Mouse (Mus musculus) midbrain, embryonic 14.5 days (tissue): ENCODE measurements at regions not wholly inside any gene's neighbourhood (a gene's known extent, or its start where the extent isn't known, plus 50 kb on each side); places are given as distances from the start of the nearest gene placed in this dataset.

Experiments
- ATAC-seq: fragments of 200-750 bp; cut with Nextera tagmentation; 2 replicates; pipeline ENCODE4 v1.8.0; 2017; ENCODE audit warnings: moderate number of reproducible peaks, moderate library complexity; ENCODE audit not compliant: low FRiP score, low TSS enrichment
- DNase-seq: peaks from one replicate; pipeline ENCODE4 v3.0.0-alpha.2; 2015
- H3K27ac ChIP-seq: fragments of 300-500 bp; sonication (generic); replicated peaks from 2 replicates; pipeline ENCODE4 v1.5.1; 2014; ENCODE audit warnings: mild to moderate bottlenecking, low read depth, low read length, moderate library complexity
- H3K27me3 ChIP-seq: fragments of 300-500 bp; sonication (generic); 2 replicates; pipeline ENCODE4 v1.6.1; 2014; ENCODE audit warnings: low read length, control low read depth, mixed read lengths; ENCODE audit not compliant: control insufficient read depth, insufficient read depth
- H3K36me3 ChIP-seq: fragments of 300-500 bp; sonication (generic); 2 replicates; pipeline ENCODE4 v1.6.1; 2014; ENCODE audit warnings: low read length, control low read depth; ENCODE audit not compliant: control insufficient read depth, insufficient read depth
- H3K4me1 ChIP-seq: fragments of 300-500 bp; sonication (generic); 2 replicates; pipeline ENCODE4 v1.6.1; 2014; ENCODE audit warnings: mild to moderate bottlenecking, antibody characterized with exemption, low read length, control low read depth; ENCODE audit not compliant: control insufficient read depth, insufficient read depth
- H3K4me2 ChIP-seq: fragments of 300-500 bp; sonication (generic); 2 replicates; pipeline ENCODE4 v1.6.1; 2014; ENCODE audit warnings: mild to moderate bottlenecking, low read length, moderate library complexity
- H3K4me3 ChIP-seq: fragments of 300-500 bp; sonication (generic); replicated peaks from 2 replicates; pipeline ENCODE4 v1.5.1; 2014; ENCODE audit warnings: low read depth, low read length
- H3K9ac ChIP-seq: fragments of 300-500 bp; sonication (generic); replicated peaks from 2 replicates; pipeline ENCODE4 v1.6.1; 2014; ENCODE audit warnings: mild to moderate bottlenecking, low read length, moderate library complexity
- H3K9me3 ChIP-seq: fragments of 300-500 bp; sonication (generic); 2 replicates; pipeline ENCODE4 v1.6.1; 2016; ENCODE audit warnings: low read length, control low read depth, mixed read lengths; ENCODE audit not compliant: control insufficient read depth
- WGBS: fragments of 180-500 bp; shearing (Covaris S2); extraction: QIAGEN DNeasy Blood & Tissue Kit; methylation state at CpG from one replicate; pipeline ENCODE4 v1.1.7; 2014; 5-methylcytosine and 5-hydroxymethylcytosine counted together

DNA sequence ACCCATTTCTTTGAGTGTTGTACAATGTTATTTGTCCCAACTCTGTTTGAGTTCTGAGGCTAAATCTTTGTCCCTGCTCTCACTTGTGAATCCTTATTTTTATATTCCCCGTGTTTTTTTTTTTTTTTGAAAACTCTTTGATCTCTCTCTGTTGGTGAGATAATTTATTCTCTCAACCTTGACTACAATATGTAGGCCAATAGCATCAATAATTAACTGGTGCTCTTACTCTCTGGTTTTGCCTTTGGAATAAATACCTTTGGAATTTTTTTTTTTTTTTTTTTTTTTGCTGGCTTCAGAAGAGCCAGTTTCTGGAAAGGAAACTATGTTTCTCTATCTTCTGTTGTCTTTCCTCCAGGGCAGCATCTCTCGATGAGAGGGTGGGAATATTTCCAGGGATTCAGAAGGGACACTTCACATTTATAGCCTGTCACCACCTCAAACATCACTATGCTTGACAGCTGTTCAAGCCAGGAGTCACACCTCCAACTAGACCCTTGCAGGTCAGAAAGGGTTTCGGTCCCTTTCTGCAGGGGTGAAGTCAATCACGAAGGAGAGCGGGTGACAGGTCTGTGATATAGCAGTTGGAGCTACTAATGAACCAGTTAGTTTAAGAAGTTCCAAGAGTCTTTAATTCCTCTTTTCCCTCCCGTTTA is 330.9 kb upstream of the Fam241a start:
- no peak overlapping the region for H3K4me2 ChIP-seq
- DNase-seq = no peak
- WGBS = 49% methylated on average over 6 of the region's 6 CpGs
- no peak overlapping the region for H3K4me3 ChIP-seq
- no peak overlapping the region for H3K27ac ChIP-seq
- ATAC-seq = no peak
- H3K9me3 ChIP-seq = no peaks in the 10 kb centered on the region
- 0 out of 2 replicates have a peak, but pooled peaks cover 6% of the 10 kb centered on the region for H3K4me1 ChIP-seq
- H3K36me3 ChIP-seq = no peaks in the 10 kb centered on the region
- no peak overlapping the region for H3K9ac ChIP-seq
- no peaks in the 10 kb centered on the region for H3K27me3 ChIP-seq

DNA sequence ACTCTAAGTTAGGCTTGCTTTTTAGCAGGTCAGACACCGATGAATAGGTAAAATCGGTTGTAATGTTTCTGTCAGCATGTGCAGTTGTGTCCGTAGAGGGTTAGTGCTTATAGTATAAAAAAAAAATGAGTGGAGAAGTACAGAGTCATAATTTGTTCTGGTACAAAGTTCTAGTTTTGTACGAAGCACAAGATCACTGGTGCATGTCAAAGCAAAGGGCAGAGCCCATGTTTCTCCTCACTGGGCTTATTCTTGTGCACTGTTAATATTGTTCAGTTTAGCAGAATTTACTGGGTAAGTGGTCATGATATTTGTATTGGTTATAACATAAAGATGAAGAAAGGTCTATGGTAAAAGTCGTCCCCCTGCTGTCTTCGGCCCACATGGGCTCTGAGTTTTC is 330.4 kb upstream of the Fam241a start:
- 90% methylated on average over 6 of the region's 6 CpGs for WGBS
- Histone ChIP-seq H3K4me2 (no peak overlapping the region), H3K9ac (no peak overlapping the region), H3K27me3 (no peaks in the 10 kb centered on the region), H3K4me1 (0 out of 2 replicates have a peak, but pooled peaks cover 6% of the 10 kb centered on the region), H3K36me3 (no peaks in the 10 kb centered on the region), H3K4me3 (no peak overlapping the region), H3K27ac (no peak overlapping the region), H3K9me3 (no peaks in the 10 kb centered on the region)
- DNase-seq (no peak), ATAC-seq (no peak)

DNA sequence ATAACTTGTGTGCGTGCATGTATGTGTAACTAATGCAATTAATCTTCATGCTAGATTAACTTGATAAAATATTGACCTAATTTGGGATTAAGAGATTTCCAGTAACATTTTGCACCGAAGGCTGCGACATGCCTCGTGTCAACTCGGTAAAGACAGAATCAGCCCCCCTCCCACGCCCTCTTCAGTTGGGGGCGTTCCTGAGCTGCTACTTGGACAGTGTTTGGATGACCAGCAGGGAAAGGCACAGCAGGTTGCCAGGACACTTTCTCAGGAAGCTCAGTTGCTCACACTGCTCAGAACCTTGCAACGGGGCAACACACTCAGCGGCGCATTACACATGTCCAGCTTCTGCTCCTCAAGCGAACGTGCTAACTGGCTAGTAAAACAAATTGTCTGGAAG is 326.2 kb upstream of the Fam241a start:
- DNase-seq (peak; percentile 35), ATAC-seq (no peak)
- no peak overlapping the region for H3K4me3 ChIP-seq
- H3K4me2 ChIP-seq = peak overlapping the region; percentile 14; the same call in 1 of the 2 replicates
- WGBS = 6% methylated on average over 12 of the region's 12 CpGs
- no peaks in the 10 kb centered on the region for H3K9me3 ChIP-seq
- H3K27me3 ChIP-seq = no peaks in the 10 kb centered on the region
- no peaks in the 10 kb centered on the region for H3K36me3 ChIP-seq
- 0 out of 2 replicates have a peak, but pooled peaks cover 6% of the 10 kb centered on the region for H3K4me1 ChIP-seq
- H3K9ac ChIP-seq = no peak overlapping the region
- H3K27ac ChIP-seq = no peak overlapping the region

DNA sequence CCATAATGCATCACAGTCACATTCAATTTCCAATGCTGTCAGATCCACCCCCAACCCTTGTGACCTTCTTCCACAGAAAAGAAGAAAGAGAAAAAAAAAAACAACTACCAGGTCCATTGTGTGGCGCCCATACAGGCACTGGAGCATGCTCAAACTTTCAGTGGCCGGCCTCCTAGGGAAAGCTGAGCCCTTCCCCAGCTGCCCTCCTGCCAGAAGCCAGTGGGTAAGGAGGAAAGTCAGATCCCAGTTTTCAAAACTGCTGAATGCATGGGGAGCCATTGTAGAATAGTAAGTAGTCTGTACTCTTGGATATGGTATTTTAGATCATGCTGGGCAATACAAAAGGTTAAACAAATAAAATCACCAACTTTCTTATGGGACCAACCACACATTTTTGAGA is 325.5 kb upstream of the Fam241a start:
- H3K27me3 ChIP-seq = no peaks in the 10 kb centered on the region
- no peaks in the 10 kb centered on the region for H3K9me3 ChIP-seq
- ATAC-seq (no peak), DNase-seq (peak; percentile 20)
- no peak overlapping the region for H3K4me3 ChIP-seq
- no peak overlapping the region for H3K4me2 ChIP-seq
- H3K4me1 ChIP-seq = 0 out of 2 replicates have a peak, but pooled peaks cover 3% of the 10 kb centered on the region
- H3K27ac ChIP-seq = no peak overlapping the region
- no peaks in the 10 kb centered on the region for H3K36me3 ChIP-seq
- H3K9ac ChIP-seq = no peak overlapping the region
- WGBS = 14% methylated on average over 2 of the region's 2 CpGs

DNA sequence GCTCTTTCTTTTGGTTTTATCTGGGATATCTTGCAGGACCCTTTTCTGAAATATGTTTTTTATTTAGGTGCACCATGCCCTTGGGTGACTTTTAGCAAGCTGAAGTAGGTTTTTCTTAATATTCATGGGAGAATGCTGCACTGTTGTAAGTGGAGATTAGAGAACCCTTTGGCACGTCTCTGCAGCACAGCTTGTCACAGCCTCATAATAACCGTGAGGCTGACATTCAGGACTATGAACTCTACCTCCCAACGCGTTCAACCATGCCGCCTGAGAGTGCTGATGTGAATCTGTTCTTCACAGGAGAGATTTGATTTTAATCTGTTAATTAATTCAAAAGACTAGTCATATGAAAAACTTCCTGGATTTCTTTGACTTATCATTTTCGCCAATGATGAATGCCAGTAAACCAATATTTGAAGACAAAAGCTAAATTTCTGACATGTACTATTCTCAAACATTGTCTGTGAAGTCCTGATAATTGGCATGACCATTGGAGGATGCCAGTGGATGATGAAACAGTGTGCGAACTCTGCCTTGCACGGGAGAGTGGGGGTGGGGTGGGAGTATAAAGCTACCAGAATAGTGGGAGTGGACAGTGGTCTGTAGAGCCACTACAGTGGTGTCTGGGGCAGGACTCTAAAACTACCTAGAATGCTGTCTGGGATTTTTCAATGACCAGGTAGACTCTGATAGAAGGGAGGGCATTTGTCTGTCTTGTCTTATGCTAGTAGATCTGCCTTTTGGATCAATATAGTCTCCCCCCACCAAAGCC is 324.8 kb upstream of the Fam241a start:
- no peaks in the 10 kb centered on the region for H3K27me3 ChIP-seq
- H3K36me3 ChIP-seq = no peaks in the 10 kb centered on the region
- H3K9ac ChIP-seq = no peak overlapping the region
- ATAC-seq (peak; percentile 63; the same call in 1 of the 2 replicates), DNase-seq (peak; percentile 41)
- H3K4me3 ChIP-seq = no peak overlapping the region
- H3K27ac ChIP-seq = no peak overlapping the region
- H3K4me1 ChIP-seq = 0 out of 2 replicates have a peak, but pooled peaks cover 3% of the 10 kb centered on the region
- WGBS = 23% methylated on average over 8 of the region's 8 CpGs
- no peaks in the 10 kb centered on the region for H3K9me3 ChIP-seq
- no peak overlapping the region for H3K4me2 ChIP-seq

DNA sequence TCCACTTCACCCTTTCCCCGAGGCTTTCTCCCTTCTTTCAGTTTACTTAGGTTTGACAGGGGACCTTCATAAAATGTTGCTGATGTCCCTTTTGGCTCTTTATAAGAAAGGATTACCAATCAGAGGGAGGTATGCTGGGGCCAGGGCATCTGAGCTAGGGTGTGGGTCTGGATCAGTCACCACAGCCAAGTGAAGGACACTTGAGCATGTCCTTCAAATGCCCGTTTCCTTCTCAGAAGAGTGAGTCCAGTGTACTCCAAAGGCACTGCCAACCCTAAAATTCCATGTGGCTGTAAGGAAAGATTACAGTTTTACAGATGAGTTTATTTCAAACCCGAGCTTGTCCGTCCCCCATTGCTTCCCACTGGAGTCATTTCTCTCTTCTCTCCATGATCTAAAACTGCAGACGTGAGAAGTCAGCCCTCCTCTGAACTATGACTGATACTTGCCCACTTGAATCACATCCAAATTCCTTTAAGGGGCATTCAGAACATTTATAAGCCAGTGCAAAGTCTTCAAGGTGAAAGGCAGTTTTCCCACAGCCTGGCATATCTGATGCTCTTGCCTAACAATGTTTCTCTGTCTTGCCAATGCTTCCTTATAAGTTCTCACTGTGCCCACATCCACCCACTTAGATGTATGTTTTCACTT is 321.8 kb upstream of the Fam241a start:
- Histone ChIP-seq H3K27ac (no peak overlapping the region), H3K9ac (no peak overlapping the region), H3K36me3 (no peaks in the 10 kb centered on the region), H3K4me3 (no peak overlapping the region), H3K27me3 (no peaks in the 10 kb centered on the region), H3K9me3 (no peaks in the 10 kb centered on the region), H3K4me1 (0 out of 2 replicates have a peak, but pooled peaks cover 3% of the 10 kb centered on the region), H3K4me2 (no peak overlapping the region)
- ATAC-seq = no peak
- 90% methylated on average over 5 of the region's 5 CpGs for WGBS
- DNase-seq = no peak

DNA sequence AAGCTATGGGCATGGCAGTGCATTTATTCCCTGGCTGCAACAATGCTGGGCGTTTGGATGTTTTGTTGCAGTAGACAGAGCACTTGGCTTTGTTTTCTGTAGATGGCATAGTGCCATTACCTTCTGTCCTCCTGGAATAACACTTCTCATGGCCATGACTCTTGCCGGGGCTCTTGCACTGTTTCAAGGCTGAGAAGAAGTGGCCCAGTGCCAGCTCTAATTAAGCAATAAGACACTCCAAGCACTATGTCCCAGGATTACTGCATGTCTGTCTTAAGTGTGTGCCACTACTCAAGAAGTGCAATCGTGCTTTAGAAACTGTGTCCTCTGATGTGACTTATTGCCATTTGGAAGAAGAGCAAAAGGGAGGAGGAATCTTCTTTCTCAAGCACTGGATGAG is 316.1 kb upstream of the Fam241a start:
- no peak overlapping the region for H3K4me3 ChIP-seq
- DNase-seq (peak; percentile 23), ATAC-seq (no peak)
- no peak overlapping the region for H3K9ac ChIP-seq
- no peaks in the 10 kb centered on the region for H3K36me3 ChIP-seq
- no peak overlapping the region for H3K27ac ChIP-seq
- H3K4me2 ChIP-seq = no peak overlapping the region
- H3K9me3 ChIP-seq = no peaks in the 10 kb centered on the region
- 63% methylated on average over 3 of the region's 3 CpGs for WGBS
- no peaks in the 10 kb centered on the region for H3K27me3 ChIP-seq
- no peaks in the 10 kb centered on the region for H3K4me1 ChIP-seq

DNA sequence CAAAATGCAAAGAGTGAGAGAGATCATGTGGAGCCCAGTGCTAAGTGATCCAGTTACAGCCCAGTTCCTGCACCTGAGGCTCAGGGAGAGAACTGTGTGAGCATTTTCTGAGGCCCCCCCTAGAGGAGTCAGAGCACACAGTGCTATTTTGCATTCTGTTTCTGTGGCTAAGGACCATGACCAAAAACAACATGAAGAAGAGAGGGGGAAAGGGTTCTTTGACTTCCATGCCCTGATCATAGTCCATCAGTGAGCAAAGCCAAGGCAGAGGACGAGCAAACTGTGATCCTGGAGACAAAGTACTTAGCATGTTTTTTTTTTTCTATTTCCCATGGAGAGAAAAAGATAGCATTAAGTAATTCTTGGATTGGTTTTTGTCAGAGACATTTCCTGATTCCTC is 314.5 kb upstream of the Fam241a start:
- H3K4me2 ChIP-seq = no peak overlapping the region
- DNase-seq = no peak
- 54% methylated on average over 1 of the region's 1 CpGs for WGBS
- H3K4me1 ChIP-seq = no peaks in the 10 kb centered on the region
- H3K4me3 ChIP-seq = no peak overlapping the region
- H3K36me3 ChIP-seq = no peaks in the 10 kb centered on the region
- no peak for ATAC-seq
- no peaks in the 10 kb centered on the region for H3K9me3 ChIP-seq
- H3K27ac ChIP-seq = no peak overlapping the region
- no peak overlapping the region for H3K9ac ChIP-seq
- no peaks in the 10 kb centered on the region for H3K27me3 ChIP-seq
